Mouse (Mus musculus) hindbrain, embryonic 14.5 days (tissue): ENCODE measurements around the gene Adgrg6. TPM values are rescaled to one million over a fixed set of nuclear protein-coding genes. Genes with fewer than 3 reads are reported as not detected.

Experiments used
- ATAC-seq: fragments of 200-750 bp; cut with Nextera tagmentation; 2 replicates; pipeline ENCODE4 v1.8.0; 2017; ENCODE audit warnings: moderate number of reproducible peaks, mild to moderate bottlenecking, moderate TSS enrichment, moderate library complexity; ENCODE audit not compliant: low FRiP score
- DNase-seq: peaks from one replicate; pipeline ENCODE4 v3.0.0-alpha.2; 2015; ENCODE audit warnings: low spot score
- H3K27ac ChIP-seq: fragments of 300-500 bp; sonication (generic); 2 replicates; pipeline ENCODE4 v1.5.1; 2014; ENCODE audit warnings: mild to moderate bottlenecking, moderate library complexity
- H3K27me3 ChIP-seq: fragments of 300-500 bp; sonication (generic); 2 replicates; pipeline ENCODE4 v1.6.1; 2014; ENCODE audit warnings: mild to moderate bottlenecking, low read length, mixed read lengths; ENCODE audit not compliant: control insufficient read depth, insufficient read depth
- H3K36me3 ChIP-seq: fragments of 300-500 bp; sonication (generic); replicated peaks from 2 replicates; pipeline ENCODE4 v1.6.1; 2014; ENCODE audit not compliant: control insufficient read depth, insufficient read depth
- H3K4me1 ChIP-seq: fragments of 300-500 bp; sonication (generic); replicated peaks from 2 replicates; pipeline ENCODE4 v1.6.1; 2014; ENCODE audit warnings: antibody characterized with exemption, low read length, mixed read lengths; ENCODE audit not compliant: control insufficient read depth, insufficient read depth
- H3K4me2 ChIP-seq: fragments of 300-500 bp; sonication (generic); replicated peaks from 2 replicates; pipeline ENCODE4 v1.6.1; 2014; ENCODE audit warnings: mild to moderate bottlenecking, moderate library complexity
- H3K4me3 ChIP-seq: fragments of 300-500 bp; sonication (generic); replicated peaks from 2 replicates; pipeline ENCODE4 v1.5.1; 2014; ENCODE audit warnings: mild to moderate bottlenecking, low read length
- H3K9ac ChIP-seq: fragments of 300-500 bp; sonication (generic); 2 replicates; pipeline ENCODE4 v1.6.1; 2014
- H3K9me3 ChIP-seq: fragments of 300-500 bp; sonication (generic); 2 replicates; pipeline ENCODE4 v1.6.1; 2016; ENCODE audit warnings: low read length; ENCODE audit not compliant: control insufficient read depth
- WGBS: fragments of 180-500 bp; shearing (Covaris S2); extraction: QIAGEN DNeasy Blood & Tissue Kit; methylation state at CpG from one replicate; pipeline ENCODE4 v1.1.7; 2014; 5-methylcytosine and 5-hydroxymethylcytosine counted together
- polyA plus RNA-seq: library from polyadenylated mRNA; unstranded; fragments of >200 nt; fragmentation: Nextera tagmentation; extraction: Ambion mirVana; gene quantifications from 2 replicates; pipeline ENCODE4 v1.2.1, GENCODE M21; 2014

Adgrg6 gene
- polyA plus RNA-seq, 1 experiment from 2014 or later: 3.3 TPM

DNA sequence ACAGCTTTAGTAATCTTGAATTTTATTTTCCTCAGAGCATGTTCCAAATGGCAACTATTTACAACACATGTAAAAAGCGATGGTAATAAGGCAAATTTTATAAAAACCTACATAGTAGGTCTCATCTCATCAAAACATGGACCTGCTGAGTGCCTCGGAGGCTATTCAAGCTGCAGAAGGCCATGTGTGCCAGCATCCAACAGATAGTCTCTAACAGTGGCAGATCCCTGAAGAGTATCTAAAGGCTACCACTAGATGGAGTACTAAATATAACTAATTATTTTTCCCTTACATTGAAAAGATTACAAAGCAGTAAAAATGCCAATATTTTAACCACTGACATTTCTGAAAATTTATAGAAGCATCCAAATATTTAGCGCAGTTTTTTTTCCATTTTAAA, 93.6 kb downstream of the Adgrg6 start:
- no peak overlapping the region for H3K27ac ChIP-seq
- DNase-seq (peak; percentile 56), ATAC-seq (peak; percentile 75; the same call in 1 of the 2 replicates)
- H3K9ac ChIP-seq: no peak overlapping the region
- WGBS: 30% methylated on average over 3 of the region's 3 CpGs
- H3K4me3 ChIP-seq: no peak overlapping the region
- H3K27me3 ChIP-seq: no peaks in the 10 kb centered on the region
- no peaks in the 10 kb centered on the region for H3K36me3 ChIP-seq
- no peaks in the 10 kb centered on the region for H3K4me1 ChIP-seq
- no peak overlapping the region for H3K4me2 ChIP-seq
- no peaks in the 10 kb centered on the region for H3K9me3 ChIP-seq

DNA sequence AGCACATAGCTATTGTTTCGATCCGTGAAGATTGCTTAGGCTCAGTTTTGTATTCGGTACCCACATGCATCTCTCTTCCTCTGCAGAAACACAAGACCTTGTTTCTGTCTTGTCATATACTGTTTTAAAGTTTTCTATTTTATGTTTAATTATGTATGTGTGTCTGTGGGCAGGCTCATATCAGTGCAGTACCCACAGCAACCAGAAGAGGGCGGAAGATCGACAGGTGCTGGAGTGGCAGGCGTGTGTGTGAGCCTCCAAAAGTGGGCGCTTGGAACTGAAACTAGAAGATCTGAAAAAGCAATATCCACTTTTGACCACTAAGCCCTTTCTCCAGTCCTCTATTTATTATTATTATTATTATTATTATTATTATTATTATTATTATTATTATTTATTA, 95.4 kb downstream of the Adgrg6 start:
- DNase-seq (no peak), ATAC-seq (no peak)
- H3K27me3 ChIP-seq: no peaks in the 10 kb centered on the region
- H3K4me2 ChIP-seq: no peak overlapping the region
- WGBS: 83% methylated on average over 7 of the region's 7 CpGs
- H3K27ac ChIP-seq: no peak overlapping the region
- H3K4me1 ChIP-seq: no peaks in the 10 kb centered on the region
- H3K9me3 ChIP-seq: no peaks in the 10 kb centered on the region
- H3K4me3 ChIP-seq: no peak overlapping the region
- no peak overlapping the region for H3K9ac ChIP-seq
- no peaks in the 10 kb centered on the region for H3K36me3 ChIP-seq

DNA sequence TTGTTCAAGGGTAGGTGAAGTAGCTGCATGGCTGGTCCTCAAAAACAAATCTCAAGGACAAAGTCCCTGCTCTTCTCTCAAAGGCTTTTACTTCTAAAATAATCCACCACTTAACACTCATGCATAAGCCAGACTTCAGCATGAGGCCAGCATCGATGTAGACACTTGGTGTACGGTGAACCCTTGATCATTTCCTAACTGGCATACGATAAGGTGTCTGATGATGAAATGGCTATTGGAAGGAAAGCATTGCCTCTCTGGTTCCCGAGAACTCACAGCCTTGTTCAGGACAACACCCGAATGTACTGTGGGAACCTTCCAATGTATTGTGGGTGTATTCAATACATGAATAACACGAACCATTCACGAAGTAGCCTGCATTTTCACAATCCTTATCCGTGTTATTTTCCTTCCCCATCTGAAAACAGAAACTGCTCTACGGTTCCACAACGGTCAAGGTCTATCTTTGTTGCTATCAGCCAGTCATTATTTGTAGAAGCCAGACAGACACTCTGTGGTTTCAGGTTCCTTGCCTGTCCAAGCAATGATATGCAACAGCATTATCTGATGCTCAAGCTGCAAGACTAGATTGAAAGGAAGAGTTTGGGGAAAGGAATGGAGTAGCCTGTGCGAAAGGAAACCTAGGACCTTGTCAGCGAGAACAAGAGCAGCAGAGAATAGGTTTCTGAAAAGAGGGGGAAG, 99.7 kb downstream of the Adgrg6 start:
- no peak for ATAC-seq
- 89% methylated on average over 12 of the region's 12 CpGs for WGBS
- no peaks in the 10 kb centered on the region for H3K27me3 ChIP-seq

DNA sequence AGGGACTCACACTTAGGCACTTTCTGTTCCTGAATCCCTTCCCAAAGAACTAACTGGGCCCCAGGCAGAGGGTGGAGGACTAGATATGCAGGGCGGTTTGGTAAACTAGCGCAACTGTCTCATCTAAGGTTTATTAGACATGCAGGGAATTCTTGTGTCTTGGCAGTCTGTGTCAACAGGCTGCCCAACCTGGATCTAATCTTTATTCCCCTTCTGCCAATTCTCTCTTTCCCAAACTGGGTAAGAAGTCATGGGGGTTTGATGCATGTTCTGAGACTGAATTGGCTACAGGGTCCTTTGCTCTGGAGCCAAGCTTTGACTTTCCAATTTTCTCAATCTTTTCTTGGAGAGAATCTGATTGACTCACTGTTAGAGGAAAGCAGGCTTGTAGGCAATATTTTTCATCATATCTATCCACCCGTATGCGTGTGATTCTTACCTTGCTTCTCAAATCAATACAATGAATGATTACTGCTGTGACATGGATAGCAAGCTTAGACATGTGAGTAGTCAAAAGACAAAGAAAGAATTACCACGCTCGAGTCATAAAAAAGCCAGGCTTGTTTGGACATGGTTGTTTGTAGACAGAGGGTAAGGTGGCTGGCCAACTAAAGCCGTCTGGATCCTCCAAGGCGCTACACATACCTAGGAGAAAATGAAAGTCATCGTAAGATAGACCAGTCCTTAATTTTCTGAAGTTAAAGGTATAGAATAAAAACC, 104.4 kb downstream of the Adgrg6 start:
- no peaks in the 10 kb centered on the region for H3K9me3 ChIP-seq
- DNase-seq: no peak
- no peak overlapping the region for H3K9ac ChIP-seq
- no peak overlapping the region for H3K4me2 ChIP-seq
- no peak overlapping the region for H3K27ac ChIP-seq
- 95% methylated on average over 9 of the region's 9 CpGs for WGBS
- ATAC-seq: no peak
- H3K4me3 ChIP-seq: no peak overlapping the region
- no peaks in the 10 kb centered on the region for H3K36me3 ChIP-seq
- H3K27me3 ChIP-seq: no peaks in the 10 kb centered on the region
- H3K4me1 ChIP-seq: no peaks in the 10 kb centered on the region

More for the DNA sequence above, 99.7 kb downstream of the Adgrg6 start:
- H3K4me3 ChIP-seq: no peak overlapping the region
- H3K4me2 ChIP-seq: no peak overlapping the region
- H3K27ac ChIP-seq: no peak overlapping the region
- no peaks in the 10 kb centered on the region for H3K36me3 ChIP-seq
- no peak overlapping the region for H3K9ac ChIP-seq
- no peaks in the 10 kb centered on the region for H3K9me3 ChIP-seq
- no peak for DNase-seq
- H3K4me1 ChIP-seq: no peaks in the 10 kb centered on the region

DNA sequence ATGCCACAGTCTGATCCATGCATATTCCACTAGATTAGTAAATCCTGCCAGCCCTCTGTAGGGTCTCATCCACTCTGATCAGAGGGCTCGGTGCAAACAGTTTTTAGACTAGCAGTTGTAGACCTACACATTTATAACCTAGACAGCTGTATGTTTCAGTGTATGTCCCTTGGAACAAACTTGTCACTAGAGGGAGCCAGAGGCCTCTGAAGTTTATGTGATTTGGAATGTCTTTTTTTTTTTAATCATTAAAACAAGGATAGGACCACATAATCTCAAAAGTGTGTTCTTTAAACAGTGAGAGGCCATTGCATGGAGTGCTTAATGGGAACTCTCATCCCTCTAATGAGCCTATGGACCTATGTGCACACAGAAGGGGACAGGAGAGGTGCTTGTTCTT, 141.4 kb downstream of the Adgrg6 start:
- Histone ChIP-seq H3K4me1 (no peaks in the 10 kb centered on the region), H3K9me3 (peaks cover 21% of the 10 kb centered on the region; the same call in 1 of the 2 replicates), H3K9ac (no peak overlapping the region), H3K27ac (no peak overlapping the region), H3K36me3 (no peaks in the 10 kb centered on the region), H3K4me2 (no peak overlapping the region), H3K4me3 (no peak overlapping the region), H3K27me3 (no peaks in the 10 kb centered on the region)
- no peak for ATAC-seq
- DNase-seq: peak; percentile 65
- 72% methylated on average over 1 of the region's 1 CpGs for WGBS

DNA sequence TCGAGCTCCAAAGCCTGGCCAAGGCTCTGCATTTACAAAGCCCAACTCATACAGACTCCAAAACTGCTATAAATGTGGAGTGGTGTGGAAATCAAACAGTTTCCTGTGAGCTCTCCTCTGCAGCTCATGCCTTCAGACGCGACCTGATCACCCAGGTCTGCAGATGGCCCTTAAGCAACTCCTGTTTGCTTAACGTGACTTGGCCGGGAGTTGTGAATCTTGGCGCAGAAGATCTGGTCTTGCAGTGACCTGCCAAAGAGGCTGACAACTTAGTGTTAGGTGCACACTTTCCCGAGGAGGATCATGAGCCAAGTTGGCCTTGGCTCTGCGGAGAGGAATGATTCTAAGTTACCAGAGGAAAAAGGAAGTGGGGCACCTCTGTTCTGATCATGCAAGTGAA, 143.7 kb downstream of the Adgrg6 start:
- no peak overlapping the region for H3K4me2 ChIP-seq
- H3K36me3 ChIP-seq: no peaks in the 10 kb centered on the region
- DNase-seq (no peak), ATAC-seq (no peak)
- H3K27ac ChIP-seq: no peak overlapping the region
- H3K4me3 ChIP-seq: no peak overlapping the region
- no peak overlapping the region for H3K9ac ChIP-seq
- H3K4me1 ChIP-seq: no peaks in the 10 kb centered on the region
- H3K9me3 ChIP-seq: peaks cover 4% of the 10 kb centered on the region; the same call in 1 of the 2 replicates
- H3K27me3 ChIP-seq: no peaks in the 10 kb centered on the region
- WGBS: 85% methylated on average over 8 of the region's 8 CpGs

DNA sequence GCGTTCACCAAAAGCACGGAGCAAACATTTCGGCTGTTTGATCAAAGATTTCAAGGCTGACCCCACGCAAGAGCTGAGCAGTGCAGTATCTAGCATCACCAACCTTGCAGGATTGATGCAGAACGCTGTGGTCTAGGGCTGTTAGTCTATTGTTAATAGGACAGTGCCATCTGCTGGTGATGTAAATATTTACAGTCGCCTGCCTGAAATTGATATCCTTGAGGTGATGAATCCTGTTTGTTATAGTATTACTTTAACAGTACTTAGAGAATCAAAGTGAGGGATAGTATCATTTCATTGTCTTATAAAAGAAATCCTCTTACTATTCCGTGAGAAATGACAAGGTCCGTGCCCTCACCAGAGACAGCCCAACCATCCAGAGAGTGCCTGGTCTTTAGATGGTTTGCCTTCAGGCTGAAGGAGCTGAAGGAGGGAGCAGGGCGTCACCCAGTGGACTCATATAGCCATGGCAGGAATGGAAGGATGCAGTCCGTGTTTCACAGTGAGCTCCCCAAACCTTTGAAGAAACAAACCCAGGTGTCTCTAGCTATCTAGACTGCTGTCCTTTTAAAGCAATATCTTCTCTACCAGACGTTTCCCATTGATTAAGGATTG, 154.3 kb downstream of the Adgrg6 start:
- Histone ChIP-seq H3K9me3 (no peaks in the 10 kb centered on the region), H3K36me3 (no peaks in the 10 kb centered on the region), H3K4me3 (no peak overlapping the region), H3K4me1 (no peaks in the 10 kb centered on the region), H3K4me2 (peak overlapping the region; percentile 32; the same call in 1 of the 2 replicates), H3K9ac (no peak overlapping the region), H3K27ac (no peak overlapping the region), H3K27me3 (no peaks in the 10 kb centered on the region)
- peak; percentile 96 for ATAC-seq
- peak; percentile 89 for DNase-seq
- 13% methylated on average over 11 of the region's 11 CpGs for WGBS

DNA sequence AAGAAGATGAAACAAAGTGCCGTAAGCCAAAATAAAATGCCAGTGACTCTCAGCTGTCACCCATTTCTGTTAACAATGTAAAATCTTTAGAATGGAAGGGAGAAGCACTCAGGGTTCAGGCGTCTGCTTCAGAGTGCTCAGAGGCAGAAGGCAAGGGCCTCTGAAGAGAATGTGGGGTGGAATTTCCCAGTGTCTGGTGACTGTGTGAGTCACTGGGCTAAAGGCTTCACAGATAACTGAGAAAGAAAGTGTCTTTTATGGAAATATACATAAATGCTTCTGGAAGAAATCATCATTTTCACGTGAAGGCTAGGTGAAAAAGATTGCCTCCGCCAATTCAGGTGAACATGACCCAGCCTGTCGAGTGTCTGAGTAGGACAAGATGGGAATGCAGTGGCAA, 159.9 kb downstream of the Adgrg6 start:
- no peaks in the 10 kb centered on the region for H3K27me3 ChIP-seq
- H3K36me3 ChIP-seq: no peaks in the 10 kb centered on the region
- no peak overlapping the region for H3K4me2 ChIP-seq
- H3K4me1 ChIP-seq: no peaks in the 10 kb centered on the region
- no peak overlapping the region for H3K27ac ChIP-seq
- no peak overlapping the region for H3K4me3 ChIP-seq
- ATAC-seq (no peak), DNase-seq (no peak)
- H3K9ac ChIP-seq: no peak overlapping the region
- H3K9me3 ChIP-seq: no peaks in the 10 kb centered on the region
- whole genome bisulfite sequencing: 91% methylated on average over 5 of the region's 5 CpGs

DNA sequence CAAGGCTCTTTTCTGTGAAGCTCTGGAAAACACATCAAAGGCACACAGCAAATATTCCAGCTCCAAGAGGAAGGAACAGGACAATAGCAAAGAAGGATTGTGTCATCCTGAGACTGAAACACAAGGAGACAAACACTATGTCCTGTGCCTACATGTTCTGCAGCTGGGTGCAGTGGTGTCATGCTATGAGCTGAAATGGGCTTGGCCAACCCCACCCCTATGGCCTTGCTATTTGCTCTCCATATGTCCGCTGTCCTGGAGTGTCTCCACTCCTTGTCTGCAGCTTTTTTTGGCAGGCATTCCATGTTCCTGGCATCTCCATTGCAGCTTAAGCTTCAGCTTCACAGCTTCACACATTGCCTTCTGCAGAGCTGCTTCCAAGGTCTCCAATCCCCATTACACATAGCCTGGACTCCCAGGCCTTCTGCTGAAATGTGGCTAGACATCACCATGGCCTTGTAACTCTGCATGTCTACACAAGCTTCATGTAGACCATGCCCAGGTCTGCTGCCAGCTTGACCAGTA, 180.3 kb downstream of the Adgrg6 start:
- WGBS: 92% methylated on average over 1 of the region's 1 CpGs
- ATAC-seq (no peak), DNase-seq (no peak)
- Histone ChIP-seq H3K4me1 (no peaks in the 10 kb centered on the region), H3K4me2 (no peak overlapping the region), H3K27me3 (no peaks in the 10 kb centered on the region), H3K4me3 (no peak overlapping the region), H3K36me3 (no peaks in the 10 kb centered on the region), H3K9ac (no peak overlapping the region), H3K27ac (no peak overlapping the region), H3K9me3 (no peaks in the 10 kb centered on the region)
